Mouse (Mus musculus): ENCODE results near the gene Pbrm1.
A peak's percentile ranks its signal among the peaks of the same experiment; 100 is the strongest.

Gene Pbrm1

DNA sequence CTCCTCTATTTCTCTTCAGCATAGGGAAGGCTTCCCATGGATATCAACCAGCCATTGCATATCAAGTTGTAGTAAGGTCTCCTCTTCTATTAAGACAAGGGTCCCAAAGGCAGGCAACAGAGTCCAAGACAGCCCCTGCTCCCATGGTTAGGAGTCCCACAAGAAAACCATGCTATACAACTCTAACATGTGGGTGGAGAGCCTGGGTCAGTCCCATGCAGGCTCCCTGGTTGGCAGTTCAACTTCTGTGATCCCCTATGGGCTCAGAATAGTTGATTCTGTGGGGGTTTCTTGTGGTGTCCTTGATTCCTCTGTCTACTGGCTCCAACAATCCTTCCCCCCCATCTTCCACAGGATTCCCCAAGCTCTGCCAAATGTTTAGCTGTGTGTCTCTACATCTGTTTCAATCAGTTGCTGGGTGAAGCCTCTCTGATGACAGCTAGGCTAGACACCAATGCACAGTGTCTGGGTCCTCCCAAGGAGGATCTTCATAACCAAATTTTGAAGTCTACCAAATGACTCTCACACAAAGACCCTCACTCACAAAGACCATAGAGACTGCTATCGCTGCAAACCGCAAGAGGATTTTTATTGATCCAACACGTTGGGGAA, 59.8 kb downstream of the Pbrm1 start:
- DNase-seq (ENCODE audit: extremely low spot score, low read depth, low spot score): no peak

DNA sequence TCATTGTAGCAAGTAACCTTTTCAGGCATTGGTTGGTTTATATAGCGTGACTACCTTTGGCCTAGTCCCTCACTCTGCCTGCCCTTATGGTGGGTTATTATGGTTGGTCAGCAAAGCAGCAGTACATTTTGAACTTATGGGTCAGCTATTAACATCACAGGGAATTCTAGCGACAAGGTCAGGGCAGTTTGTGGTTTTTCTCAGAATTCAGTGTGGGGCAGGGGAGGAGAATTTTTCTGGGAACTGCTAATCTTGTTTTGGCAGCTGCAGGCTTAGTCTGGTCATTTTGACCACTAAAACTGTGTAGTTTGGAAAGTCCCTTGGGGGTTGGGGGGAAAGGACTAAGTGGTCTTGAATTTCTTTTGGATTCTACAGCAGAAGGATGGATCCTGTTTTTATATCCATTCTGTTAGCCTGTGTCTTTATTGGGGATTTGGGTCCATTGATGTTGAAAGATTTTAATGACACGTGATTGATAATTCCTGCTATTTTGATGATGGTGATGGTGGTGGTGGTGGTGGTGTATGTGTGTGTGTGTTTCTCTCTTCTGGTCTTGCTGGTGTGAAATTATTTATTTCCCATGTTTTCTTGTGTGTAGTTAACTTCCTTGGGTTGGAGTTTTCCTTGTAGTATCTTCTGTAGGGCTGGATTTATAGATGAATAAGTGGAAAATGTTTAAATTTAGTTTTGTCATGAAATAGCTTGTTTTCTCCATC, 60.5 kb downstream of the Pbrm1 start:
- no peak for DNase-seq (ENCODE audit: extremely low spot score, low read depth, low spot score)

DNA sequence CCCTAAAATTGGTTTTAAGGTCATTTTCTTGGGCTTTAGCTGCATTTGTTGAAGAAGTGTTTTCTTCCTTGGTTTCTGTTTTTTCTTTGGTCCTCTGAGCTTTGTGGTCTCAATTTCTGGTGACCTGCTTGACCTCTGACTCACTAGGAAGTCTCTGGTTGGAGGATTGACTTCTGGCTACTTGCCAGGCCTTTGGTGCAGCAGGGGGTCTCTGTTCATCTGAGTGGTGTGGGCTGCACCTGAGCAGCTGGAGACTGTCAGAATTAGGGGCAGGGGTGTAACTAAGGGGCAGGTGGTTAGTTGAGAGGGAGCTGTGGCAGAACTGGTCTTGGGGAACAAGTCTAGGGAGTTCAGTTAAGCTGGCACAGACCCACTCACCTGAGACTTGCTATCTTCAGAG, 62.2 kb downstream of the Pbrm1 start:
- no peak for DNase-seq (ENCODE audit: extremely low spot score, low read depth, low spot score)

DNA sequence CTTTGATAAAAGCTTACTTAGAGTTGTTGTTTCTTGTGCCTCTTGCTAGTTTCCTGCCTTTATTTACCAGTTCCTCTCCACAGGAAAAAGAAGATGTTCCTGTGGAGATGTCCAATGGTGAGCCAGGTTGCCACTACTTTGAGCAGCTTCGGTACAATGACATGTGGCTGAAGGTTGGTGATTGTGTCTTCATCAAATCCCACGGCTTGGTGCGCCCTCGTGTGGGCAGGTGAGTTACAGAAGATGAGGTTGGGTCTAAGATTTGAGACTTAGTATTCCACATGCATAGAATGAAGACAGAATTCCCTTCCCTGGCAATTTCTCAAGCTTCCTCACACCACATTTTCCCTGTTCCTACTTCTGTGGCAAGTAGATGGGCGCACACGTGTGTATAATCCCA, 68.5 kb downstream of the Pbrm1 start:
- DNase-seq (ENCODE audit: extremely low spot score, low read depth, low spot score): no peak

DNA sequence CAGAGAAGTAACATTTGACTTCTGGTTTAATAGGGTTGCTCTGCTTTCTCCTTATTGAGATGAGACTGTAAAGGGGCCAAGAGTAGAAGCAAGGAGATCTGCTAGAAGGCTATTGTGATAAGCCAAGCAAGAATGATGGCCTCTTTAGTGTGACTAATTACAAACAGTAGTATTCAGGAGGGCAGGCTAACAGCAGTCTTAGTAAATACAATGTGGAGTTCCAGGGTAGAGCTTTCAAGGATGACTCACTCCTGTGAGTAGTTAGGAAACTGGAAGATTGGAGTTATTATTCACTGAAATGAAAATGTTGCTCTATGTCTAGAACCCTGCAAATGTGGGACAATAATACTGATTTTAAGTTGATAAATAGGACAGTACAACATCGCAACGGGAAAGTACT, 69.6 kb downstream of the Pbrm1 start:
- no peak for DNase-seq (ENCODE audit: extremely low spot score, low read depth, low spot score)

DNA sequence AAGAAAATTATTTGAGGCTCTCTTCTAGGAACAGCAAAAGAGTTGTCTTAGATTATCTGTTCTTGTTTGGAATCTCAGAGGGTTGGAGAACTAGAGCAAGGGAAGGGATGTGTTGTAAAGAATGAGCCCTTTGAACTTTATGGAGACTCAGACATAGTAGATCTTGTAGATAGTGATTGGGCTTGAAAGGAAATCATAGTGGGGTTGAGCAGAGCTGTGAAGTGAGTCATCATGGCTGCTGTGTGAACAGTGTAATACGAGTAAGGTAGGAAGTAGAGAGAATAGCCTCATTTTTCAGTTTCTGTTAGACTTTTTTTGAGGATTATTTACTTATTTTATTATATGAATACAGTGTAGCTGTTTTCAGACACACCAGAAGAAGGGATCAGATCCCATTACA, 71.0 kb downstream of the Pbrm1 start:
- no peak for DNase-seq (ENCODE audit: extremely low spot score, low read depth, low spot score)

DNA sequence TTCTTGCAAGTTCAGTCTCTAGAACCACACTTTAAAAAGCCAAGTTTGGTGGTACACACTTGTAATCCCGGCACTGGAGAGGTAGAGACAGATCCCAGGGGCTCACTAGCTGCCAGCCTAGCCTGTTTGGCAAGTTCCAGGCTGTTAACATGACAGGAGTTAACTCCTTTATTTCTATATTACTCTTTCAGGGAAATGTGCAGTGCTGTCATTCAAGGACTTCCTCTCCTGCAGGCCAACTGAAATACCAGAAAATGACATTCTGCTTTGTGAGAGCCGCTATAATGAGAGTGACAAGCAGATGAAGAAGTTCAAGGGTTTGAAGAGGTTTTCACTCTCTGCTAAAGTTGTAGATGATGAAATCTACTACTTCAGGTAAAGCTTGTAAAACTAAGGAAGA, 86.2 kb downstream of the Pbrm1 start:
- DNase-seq (ENCODE audit: extremely low spot score, low read depth, low spot score): no peak

DNA sequence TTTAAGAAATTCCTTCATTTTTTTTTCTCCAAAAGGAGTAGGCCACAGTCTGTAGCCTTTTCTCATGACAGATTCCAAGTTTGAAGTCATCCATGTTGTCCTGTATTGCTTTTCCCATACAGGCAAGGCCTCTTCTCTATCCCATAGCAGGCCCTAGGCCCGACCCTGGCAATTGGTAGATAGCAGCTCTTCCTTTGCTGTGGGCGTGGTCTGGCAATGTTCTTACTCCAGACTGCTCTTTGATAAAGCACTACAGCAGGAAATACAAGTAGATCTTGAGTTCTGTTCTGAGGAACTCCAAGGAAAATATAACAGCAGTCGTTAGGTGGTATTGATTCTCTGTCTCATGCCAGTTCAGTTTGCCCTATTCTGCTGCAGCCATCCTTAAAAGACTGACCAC, 91.7 kb downstream of the Pbrm1 start:
- DNase-seq (ENCODE audit: extremely low spot score, low read depth, low spot score): no peak

DNA sequence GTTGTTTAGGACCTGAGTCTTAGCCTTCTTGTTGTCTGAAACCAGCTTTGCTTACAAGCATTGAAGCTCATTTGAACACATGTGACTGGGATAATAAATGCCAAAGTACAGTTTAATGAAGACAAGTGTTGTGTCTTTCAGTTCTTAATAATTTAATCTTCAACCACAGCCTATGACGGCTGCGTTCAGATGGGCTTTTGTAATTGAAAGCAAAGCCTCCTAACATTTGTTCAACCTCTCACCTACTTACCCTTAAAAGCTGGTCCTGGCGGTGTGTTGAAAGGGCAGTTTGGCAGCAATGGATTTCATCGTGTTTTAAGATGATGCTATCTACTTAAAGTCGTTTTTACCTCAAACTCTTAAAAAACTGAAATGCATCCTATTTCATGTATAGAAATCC, 93.2 kb downstream of the Pbrm1 start:
- no peak for DNase-seq (ENCODE audit: extremely low spot score, low read depth, low spot score)

DNA sequence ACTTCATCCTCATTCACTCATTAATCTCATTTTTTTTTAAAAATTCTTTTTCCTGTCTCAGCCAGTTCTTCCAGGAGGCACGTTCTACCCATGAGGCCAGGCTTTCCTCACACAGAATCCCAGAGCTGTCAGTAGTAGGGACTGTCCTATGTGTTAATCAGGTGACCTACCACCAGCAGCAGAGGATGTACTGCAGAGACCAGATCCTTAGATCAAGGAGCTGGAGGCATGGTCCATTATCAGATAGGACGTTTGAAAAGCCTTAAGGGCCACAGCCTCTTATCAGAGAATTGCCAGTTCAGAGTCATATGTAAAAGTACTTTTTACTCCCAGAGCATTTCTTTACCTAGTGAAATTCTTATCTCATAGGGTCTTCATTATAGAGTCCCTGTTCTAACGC, 95.1 kb downstream of the Pbrm1 start:
- DNase-seq (ENCODE audit: extremely low spot score, low read depth, low spot score): no peak

DNA sequence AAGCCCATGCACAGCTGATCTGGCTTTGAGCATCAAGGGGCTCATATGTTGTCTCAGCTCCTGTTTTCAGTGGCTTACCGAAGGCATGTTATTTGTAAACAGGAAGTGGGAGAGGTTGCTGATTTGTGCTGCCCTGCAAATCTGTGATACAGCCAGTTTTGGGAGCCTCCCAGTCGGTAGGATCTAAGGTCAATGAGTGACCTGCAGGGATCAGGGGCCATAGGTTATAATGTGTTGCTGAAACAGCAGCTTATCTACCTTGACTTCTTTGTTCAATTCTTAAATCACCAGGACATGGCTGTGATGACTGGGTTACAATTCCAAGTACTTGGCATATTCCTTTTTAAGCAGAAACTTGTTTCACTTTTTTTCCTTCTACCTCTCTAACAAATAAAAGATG, 96.6 kb downstream of the Pbrm1 start:
- DNase-seq (ENCODE audit: extremely low spot score, low read depth, low spot score): no peak

DNA sequence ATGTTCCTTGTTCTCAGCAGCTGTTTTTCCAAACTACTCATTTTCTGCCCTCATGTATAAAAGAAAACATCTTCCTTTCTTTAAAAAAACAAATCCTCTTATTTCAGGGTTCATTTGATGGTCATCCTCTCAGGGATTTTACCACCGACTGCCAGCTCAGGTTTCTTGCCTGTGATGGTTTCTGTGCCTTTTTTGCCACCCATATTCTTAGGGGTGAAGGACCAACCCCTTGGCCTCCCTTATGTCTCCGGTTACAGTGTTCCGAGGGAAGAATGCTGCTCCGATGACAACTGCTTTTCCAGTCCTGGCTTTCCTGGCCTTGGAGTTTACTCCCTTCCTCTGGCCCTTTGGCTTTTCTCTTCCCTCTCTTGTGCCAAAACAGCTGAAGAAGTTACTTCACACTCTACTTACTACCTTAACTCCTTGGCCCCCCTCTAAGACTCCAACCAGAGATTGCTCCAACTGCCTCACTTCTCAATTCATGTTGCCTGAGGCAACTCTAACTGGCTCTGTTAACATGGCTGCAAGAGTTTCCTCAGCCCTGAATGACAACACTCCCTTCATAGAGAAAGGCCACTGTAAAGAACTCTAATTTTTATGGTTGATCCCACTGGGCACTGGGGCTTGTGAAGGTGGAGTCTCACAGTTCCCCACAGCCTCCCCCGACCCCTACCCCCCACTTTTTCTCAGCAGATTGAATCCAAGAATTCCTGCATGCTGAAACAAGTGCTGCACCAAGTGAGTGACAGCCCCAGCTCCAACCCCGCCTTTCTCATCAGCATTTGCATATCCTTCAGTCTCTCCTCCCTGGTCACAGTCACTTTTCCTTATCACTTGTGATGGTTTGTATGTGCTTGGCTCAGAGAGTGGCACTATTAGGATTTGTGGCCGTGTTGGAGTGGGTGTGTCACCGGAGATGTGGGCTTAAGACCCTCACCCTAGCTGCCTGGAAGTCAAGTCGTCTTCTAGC, 106.5 kb downstream of the Pbrm1 start:
- no peak for DNase-seq (ENCODE audit: extremely low spot score, low read depth, low spot score)

DNA sequence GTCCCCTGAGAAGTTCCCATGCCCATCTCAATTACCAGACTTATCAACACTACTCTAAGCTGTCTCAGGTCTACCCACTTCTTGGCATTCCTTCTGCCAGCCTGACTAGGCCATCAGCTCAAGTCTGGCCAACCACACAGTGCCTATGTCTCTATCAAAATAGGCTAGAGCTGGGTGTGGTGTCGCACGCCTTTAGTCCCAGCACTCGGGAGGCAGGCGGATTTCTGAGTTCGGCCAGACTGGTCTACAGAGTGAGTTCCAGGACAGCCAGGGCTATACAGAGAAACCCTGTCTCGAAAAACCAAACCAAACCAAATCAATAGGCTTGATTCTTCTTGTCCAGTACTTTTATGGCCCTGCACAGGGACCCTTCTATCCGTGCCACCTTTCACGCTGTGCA, 107.9 kb downstream of the Pbrm1 start:
- DNase-seq (ENCODE audit: extremely low spot score, low read depth, low spot score): no peak

DNA sequence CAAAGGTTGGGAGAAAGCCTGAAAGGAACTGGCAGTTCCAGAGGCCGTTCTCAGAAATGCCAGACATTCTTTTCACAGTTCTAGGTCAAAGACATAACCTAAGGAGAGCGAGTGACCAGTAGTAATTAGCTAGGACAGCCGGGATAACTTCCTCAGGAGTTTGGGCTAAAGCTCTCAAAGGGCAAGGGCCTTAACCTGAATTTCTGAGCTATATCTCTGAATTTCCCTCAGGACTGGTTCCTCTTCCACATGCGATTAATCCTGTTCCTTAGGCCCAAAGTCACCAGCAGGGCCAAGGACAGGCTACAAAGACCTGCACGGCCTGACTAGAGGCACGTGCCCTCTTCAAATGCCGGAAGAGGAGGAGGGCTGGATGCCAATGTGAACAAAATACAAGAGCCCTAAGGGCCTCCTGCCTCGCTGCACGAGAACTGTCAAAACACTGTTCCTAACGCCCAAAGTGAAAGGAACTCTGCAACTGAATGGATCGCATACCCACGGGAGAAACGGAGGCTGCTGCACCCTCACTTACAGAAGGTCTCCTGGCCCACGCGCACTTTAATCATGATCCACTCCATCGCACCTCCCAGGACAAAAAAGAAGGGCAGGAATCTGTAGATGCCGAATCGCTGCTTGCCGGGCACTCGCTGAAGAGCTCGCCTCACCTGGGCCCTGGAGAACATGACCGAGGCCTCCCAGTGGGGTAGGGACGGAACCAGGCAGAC, 109.3 kb downstream of the Pbrm1 start:
- DNase-seq (ENCODE audit: extremely low spot score, low read depth, low spot score): no peak

DNA sequence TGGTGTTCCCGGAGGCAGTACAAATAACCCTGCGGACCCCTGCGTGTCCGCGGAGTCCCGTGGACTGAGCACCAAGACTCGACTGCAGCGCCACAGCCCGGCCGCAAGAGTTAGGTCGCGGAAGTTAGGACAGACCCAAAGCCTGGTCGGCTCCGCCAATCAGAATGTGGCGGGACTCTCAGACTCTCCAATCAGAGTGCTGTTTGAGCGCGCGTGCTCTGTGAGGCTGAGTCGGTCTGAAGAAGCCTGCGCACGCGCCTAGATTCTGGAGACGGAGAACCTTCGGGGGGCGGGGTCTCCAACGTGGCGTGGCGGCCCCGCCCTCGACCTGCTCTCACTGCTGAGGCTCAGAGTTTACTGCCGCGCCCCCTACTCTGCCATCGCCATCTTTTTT, 109.9 kb downstream of the Pbrm1 start, which contains the start of gene Smim4:
Gene Smim4 (minus strand): TSS at position 131 of the 394 bp plus-strand sequence.
- peak; percentile 92 for DNase-seq (ENCODE audit: extremely low spot score, low read depth, low spot score)

DNA sequence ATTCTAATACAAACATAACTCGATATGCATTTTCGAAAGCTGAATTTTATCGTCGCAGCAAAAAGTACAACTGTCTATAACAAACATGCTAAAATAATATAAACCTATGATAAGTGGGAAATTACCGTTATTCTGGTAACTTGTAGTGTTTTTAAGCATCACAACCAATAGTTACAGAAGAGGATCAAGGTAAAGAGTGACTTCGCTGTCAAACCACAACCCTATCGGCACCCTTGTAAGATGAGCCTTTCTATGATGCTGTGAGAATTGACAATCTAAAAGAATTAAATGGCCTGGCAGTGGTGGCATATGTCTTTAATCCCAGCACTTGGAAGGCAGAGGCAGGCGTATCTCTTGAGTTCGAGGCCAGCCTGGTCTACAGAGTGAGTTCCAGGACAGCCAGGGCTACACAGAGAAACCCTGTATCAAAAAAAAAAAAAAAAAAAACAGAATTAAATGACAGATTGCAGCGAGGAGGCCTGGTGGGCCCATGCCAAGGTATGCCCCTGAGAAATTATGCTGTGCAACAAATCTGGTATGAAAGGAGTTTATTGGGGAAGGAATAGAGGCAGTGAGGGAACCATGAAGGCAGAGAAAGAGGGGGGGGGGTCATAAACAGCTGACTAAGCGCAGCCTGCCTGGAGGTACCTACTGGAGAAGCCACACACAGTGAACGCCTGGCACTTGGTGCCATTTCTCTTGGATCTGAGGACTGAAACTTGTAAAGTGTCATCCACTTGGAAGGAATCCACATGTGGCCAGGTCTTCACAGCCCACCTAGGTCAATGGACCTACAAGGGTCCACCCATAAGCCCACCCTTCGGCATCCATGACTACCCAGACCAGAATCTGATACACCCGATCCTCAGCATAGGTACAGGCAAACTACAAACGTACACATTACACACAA, 110.6 kb downstream of the Pbrm1 start:
- DNase-seq (ENCODE audit: extremely low spot score, low read depth, low spot score): no peak

DNA sequence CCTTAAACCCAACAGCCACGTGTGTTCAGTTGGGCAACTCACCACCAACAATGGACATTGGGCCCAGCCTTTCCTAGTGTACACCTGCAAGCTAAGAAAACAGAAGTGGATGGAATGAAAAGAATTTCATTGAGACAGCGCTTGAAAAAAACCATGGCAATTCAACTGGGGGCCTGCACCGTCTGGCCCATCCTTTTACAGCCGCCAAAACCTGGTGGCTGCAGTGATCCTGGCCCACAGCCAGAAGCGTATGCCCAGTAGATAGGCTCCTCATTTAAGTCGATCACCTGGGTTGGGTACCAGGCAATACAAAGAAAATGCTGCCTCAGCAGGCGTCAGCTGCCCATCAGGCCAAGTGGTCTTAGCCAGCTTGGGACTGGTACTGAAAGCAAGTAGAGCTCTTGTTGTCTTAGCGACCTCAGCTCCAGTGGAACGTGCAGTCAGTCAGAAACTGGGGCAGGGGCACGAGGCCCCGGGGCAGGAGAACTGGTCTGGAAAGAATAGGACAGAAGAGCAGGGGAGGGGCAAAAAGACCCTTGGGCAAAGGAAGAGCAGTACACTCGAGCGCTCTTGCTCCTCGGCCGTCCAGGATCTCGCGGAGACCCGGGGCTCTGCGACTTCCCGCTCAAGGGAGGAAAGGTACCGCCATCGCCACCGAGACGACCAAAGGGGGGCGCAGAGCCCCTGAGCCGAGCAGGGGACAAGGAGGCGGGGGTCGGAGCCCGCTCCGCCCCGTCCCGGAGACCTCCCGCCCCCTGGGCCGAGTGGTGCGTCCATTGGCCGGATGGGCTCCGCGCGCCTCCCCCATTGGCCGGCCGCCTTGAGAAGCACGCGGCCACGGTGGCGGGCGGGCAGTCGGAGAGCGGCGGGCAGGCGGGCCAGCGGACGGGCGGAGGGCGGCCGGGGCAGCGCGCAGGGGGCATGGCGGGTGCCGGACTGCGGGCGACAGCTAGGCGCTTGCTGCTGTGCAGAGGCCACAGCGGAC, 111.6 kb downstream of the Pbrm1 start, which contains the start of gene Nt5dc2:
Gene Nt5dc2 (plus strand): TSS at position 818 of the 985 bp plus-strand sequence.
- no peak for DNase-seq (ENCODE audit: extremely low spot score, low read depth, low spot score)

DNA sequence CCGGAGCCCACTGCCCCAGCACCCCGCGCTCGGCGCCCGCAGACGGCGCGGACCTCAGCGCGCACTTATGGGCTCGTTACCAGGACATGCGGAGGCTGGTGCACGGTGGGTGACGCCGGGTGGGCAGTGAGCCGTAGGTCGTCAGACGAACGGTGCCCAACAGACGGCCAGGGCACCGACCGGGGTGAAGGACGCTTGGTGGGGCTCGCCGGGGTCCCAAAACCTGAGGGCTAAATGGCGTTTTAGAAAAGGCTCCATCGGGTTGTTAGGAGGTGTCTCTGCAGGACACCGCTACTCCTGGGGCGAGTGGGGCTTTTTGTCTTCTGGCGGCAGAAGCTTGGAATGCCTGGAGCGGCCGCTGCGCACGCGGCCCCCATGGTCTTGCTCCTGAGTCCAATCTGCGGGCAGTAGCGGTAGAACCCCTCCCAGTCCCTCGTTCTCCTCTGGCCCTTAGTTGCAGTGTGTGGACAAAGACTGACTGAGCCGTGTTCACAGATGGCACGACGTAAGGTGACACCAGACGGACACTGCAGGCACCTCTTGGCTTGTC, 112.4 kb downstream of the Pbrm1 start:
- no peak for DNase-seq (ENCODE audit: extremely low spot score, low read depth, low spot score)
